Mouse (Mus musculus) adrenal gland, postnatal 25 days (tissue): ENCODE measurements at regions not wholly inside any gene's neighbourhood (a gene's known extent, or its start where the extent isn't known, plus 50 kb on each side); places are given as distances from the start of the nearest gene placed in this dataset.

Experiments
- DNase-seq: peaks from one replicate; pipeline ENCODE4 v3.0.0; 2021; ENCODE audit warnings: mixed read lengths

DNA sequence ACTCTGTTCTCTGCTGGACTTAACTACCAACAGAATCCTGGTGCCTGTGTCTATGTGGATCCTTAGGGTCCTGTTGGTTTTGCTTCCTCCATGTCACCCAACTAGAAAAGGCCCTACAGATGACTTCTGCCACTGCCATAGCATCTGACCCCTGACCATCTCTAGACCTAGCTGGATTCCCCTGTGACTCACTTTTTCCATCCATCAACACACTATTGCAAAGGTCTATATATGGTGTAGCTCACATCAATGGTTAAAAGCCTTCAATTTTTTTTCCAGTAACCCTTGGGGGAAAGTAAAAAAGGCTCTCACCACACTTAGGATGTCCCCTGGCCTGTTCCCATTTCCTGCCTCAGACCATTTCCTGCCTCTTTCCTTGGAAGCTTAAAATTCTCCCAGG lies 460.2 kb upstream of the Mki67 start:
- no peak for DNase-seq

DNA sequence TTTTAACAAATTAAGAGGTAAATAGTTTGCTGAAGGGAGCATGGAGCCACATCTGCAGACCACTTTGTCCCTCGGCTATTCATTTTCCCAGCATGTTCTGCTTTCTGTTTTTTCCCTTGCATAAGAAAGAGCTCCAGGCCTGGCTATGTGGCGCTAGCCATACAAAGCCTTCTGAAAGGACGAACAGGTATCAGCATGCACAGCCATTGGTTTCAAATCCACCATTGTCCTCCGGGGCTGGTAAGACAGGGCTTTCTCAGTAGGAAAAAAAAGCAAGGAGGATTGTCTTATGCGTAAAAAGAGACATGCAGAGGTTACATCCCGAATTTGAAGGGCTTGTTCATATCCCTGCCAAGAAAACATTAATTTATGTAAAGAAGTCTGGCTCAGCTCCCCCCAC lies 464.8 kb upstream of the Mki67 start:
- no peak for DNase-seq

GRCm38 (mm10) chr7:136182101-136182500 lies 465.9 kb upstream of the Mki67 start:
- no peak for DNase-seq

DNA sequence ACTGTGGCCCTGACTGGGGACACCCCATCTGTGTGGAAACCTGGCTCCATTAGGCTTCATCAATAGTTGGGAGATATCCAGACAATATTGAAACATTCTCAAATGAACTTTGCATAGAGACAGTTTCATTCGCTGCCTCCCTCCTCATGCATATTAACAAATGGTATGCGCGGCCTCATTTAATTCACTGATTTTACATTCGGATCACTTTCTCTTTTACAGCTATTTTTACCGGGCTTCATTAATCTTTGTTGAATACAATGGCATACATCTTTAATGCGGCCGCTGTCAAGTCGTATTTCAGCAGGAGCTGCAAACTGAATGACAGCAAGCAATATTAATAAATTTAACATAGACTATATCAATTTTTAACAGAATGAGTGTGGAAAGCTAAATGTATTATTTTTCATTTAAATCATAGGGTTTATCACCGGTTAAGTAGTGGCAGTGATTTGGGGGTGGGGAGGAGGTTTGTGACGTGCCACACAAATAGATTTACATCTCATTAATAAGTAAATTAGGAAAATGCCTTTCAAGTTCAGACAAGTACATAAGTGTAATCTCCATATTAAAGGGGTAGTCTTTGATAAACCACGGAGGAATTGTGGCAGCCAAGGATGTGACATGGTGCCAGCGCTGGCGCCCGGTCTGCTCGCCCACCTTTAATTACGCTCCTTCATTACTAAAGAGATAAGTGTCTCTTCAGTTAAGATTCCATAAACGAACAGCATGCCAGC lies 480.4 kb upstream of the Mki67 start:
- DNase-seq = no peak

DNA sequence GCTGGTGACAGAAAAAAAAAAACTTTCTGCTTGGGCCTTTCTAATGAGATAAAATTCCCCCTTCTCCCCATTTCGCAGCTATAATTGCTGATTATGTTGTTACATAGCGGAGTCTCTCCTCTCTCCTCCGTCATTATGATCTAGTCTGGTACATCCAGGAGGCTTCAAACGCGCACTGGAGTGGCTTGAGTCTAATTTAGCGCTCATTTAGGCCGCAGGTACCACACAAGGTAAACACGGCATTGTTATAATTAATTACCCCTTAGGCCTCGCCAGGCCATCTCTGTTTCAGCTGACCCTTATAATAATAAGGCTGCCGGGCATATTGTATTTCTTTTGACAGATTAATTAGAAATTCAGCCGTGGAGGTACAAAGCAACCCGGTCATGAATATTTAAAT lies 492.7 kb upstream of the Mki67 start:
- DNase-seq = no peak

DNA sequence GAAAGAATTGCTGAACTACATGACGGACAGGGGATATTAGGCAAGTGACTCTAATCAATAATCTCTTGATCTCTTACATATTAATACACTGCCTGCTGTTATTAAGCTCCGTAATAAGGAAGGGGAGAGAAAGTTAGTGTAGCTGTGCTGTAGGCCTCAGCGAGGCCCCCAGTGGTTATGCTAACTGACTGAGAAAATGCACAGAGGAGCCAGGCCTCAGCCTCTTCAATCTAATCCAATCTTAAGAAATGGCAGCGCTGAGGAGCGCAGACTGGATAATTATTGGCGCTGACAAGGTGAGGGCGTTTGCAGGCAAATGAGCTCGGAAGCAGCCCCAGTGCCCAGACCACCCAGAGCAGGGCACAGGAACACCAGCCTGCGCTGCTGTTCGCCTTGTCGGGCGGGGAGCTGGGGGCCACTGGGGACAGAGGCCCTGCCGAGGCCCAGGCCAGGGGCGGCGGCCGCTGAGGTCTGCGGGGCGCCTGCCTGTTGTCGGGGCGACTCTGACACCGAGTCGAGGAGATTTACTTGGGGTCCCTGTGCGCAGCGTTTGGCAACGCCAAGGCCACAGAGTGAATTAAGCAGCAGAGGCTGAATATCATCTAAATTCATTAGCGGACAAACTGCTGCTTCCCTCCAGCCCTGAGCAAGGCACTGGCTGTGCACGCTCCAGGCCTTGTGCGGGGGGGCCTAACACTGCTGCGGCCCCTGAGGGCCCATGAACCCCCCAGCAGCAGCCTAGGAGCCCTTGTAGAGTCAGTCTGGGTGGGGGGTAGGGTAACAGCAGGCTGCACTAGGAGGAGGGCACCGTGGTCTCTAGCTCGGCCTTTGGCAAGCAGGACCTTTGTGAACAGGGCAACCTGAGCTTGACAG lies 493.4 kb upstream of the Mki67 start:
- no peak for DNase-seq

DNA sequence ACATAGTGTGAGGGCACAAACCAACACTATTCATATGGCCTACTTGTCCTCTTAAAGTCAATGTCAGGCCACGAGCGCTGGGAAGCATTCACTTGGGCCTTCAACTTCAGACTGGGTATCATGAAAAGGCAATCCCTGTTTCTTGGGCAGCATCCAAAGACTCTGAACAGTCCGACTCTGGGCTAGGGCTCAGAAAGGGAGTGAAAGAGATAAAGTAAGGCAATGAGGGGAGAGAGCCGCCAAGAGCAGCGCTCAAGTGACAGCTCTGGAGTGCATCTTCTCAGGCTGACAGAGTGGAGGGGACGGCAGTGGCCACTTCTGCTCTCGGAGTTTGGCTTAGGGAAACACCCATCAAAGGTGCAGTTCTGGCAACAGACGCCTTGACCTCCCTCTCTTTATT lies 496.3 kb upstream of the Mki67 start:
- no peak for DNase-seq

GRCm38 (mm10) chr7:136213057-136213961 lies 497.1 kb upstream of the Mki67 start:
- no peak for DNase-seq

DNA sequence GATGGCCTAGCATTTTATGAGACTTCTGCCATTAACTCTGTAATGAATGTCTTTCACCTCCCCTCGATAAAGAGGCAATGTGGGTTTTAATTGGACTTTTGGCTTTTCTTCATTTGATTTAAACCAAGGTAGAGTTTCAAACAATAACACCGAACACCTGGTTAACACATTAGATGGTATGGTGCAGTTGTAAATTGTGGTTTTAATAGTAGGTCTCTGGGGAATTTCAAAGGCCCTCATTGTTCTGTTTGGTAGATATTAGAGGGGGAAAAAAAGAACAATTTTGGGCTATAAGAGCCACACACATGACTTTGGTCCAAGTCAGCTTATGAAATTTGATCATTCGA lies 497.8 kb upstream of the Mki67 start:
- DNase-seq = no peak

DNA sequence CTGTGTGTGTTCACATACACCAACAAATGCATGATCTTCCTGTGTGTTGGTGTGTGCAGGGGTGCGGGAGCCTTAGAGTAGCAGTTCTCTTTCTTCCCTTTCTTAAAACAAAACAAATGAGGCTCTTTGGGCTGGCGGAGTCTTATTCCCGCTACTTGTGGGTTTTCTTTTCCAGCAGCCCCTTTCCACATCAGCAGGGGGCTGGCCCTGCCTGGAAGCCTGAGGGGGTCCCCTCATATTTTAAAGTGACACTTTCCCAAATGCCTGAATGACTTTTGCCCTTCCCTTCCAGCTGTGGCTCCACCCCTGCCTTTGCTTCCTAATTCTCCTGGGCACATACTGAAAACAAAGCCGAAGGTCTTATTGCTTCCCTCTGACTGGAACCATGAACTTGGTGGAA lies 498.3 kb upstream of the Mki67 start:
- DNase-seq = no peak

DNA sequence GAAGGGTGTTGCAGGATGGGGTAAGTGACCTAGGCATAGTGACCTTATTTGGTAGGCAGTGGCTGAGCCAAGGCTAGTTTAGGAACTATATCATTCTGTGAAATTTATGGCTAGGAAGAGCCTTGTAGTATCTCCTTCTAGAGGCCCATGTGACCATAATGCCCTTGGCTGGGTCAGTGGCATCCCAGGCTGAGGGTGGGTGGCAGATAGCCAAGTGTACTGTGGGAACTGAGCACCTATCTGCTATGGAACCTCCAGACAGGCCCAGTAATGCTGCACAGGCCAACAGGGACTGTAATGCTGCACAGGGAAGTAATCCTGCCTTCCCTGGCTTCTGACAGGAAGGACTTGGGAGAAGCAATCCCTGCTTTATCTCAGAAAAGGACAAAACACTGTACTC lies 500.6 kb upstream of the Mki67 start:
- DNase-seq = peak; percentile 54

GRCm38 (mm10) chr7:136219564-136220244 lies 503.5 kb upstream of the Mki67 start:
- no peak for DNase-seq

- DNase-seq = no peak
Measured at GRCm38 (mm10) chr7:136220245-136221167, 504.3 kb upstream of the Mki67 start.

DNA sequence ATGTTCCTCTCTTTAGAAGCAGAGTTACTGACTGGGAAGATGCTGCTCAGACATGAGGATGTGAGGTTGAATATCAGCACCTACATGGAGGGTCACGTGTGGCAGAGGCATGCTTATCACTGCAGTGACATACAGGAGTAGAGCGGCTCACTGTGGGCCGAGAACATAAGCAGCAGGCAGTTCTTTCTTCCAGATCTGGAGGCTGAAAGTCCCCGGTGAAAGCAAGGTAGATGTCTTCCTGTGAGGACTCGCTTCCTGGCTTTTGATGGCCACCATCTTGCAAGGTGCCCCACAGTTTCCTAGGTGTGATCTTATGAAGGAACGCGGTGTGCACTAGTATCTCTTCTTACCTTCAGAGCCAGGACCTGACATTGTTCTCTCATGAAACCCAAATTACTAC lies 505.5 kb upstream of the Mki67 start:
- no peak for DNase-seq

- peak; percentile 53 for DNase-seq
Measured at GRCm38 (mm10) chr7:136226031-136226430, 509.9 kb upstream of the Mki67 start.

GRCm38 (mm10) chr7:136228331-136228730 lies 512.2 kb upstream of the Mki67 start:
- DNase-seq = no peak

GRCm38 (mm10) chr7:136229592-136229991 lies 513.4 kb upstream of the Mki67 start:
- no peak for DNase-seq

DNA sequence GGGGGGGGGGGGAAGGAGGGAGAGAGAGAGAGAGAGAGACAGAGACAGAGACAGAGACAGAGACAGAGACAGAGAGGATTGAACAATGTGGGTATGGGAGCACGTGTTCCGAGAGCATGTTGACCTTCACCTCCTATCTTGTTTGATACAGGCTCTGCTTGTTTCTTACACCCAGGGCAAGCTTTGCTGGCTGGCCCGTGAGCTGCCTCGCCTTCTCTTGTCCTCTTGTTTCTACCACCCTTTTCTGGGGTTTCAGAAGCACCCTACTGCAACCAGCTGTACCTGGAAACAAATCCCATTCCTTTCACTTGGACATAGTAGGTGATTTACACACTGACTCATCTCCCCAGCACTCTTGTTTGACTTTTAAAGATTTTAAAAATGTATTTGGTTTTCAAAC lies 516.0 kb upstream of the Mki67 start:
- DNase-seq = no peak

DNA sequence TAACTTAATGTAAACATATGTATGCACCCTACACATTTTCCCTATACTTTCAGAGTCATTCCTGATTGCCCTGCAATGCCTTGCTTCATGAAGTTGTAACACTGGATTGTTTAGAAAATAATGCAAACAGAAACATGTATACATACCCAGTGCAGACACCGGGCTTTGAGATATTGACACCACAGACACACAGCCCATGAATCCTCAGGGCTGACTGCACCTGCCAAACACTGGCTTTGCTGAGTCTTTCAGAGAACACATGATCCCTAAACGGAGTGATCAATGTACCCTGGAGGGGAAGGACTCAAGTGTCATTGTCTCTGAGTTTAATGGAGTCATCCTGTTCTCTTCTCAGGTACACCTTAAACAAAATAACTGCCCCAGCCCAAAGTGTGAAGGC lies 519.4 kb upstream of the Mki67 start:
- no peak for DNase-seq

- no peak for DNase-seq
Measured at GRCm38 (mm10) chr7:136236391-136236790, 520.2 kb upstream of the Mki67 start.

DNA sequence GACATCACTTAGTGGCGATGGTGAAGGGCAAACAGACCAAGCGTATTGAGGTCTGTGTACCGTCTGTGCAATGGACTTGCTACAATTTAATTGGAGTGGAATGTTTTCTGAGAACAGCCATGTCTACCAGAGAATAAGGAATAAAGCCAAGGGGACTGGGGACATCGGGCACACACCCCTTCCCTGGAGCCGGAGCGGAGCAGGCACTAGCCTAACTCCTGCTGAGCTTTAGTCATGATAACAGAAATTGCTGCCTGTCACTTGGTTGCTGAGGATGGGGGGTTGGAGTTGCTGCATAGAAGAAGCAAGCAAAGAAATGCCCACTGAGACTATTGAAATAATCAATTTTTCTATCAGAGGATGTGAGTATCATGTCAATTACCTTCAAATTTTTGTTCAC lies 549.5 kb upstream of the Mki67 start:
- no peak for DNase-seq
